Mouse (Mus musculus): ENCODE measurements at regions not wholly inside any gene's neighbourhood (a gene's known extent, or its start where the extent isn't known, plus 50 kb on each side); places are given as distances from the start of the nearest gene placed in this dataset.

DNA sequence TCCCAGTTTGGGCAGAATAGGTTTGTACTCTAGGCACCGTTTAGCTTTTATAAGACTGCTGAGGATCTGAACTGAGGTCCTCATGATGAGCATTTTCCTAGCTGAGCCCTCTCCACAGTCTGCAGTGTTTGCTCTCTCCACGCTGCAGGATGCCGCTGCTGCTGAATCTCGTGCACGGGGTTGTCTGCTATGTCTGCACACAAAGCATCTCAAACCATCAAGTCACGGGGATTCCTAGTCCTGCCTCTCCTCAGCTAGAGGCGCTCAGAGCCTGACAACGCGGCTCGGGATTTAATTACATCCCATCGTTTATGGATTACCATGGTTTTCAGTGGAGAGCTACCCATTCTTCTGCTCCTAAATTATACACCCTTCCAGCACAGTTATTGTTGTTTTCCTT is 175.6 kb downstream of the Rnf144b start:
- DNase-seq (ENCODE audit: extremely low spot score in 1 of 2, low spot score in 1 of 2): no peak

GRCm38 (mm10) chr13:47300486-47300885 is 178.0 kb downstream of the Rnf144b start:
- no peak for DNase-seq (ENCODE audit: extremely low spot score in 1 of 2, low spot score in 1 of 2)

GRCm38 (mm10) chr13:47301070-47301469 is 178.6 kb downstream of the Rnf144b start:
- no peak for DNase-seq (ENCODE audit: extremely low spot score in 1 of 2, low spot score in 1 of 2)

DNA sequence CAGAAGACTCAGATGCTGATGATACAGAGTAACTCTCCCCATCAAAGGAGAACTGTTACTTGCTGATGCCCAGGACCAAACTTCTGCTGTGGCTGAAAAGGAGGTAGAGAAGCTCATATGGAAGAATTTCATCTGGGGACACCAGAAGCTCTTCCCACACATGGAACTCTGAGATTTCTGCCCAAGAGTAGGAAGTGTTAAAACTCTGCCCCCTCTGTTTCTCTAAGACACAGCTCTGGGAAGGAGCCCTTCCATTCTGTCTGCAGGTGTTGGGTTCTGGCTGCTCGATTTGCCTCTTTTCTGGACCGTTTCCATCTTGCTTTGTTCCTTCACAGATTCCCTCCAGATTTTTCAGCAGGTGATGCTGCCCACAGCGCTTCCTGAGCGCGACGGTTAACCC is 187.0 kb downstream of the Rnf144b start:
- DNase-seq (ENCODE audit: extremely low spot score in 1 of 2, low spot score in 1 of 2): no peak

GRCm38 (mm10) chr13:47310751-47311202 is 188.3 kb downstream of the Rnf144b start:
- no peak for DNase-seq (ENCODE audit: extremely low spot score in 1 of 2, low spot score in 1 of 2)

DNA sequence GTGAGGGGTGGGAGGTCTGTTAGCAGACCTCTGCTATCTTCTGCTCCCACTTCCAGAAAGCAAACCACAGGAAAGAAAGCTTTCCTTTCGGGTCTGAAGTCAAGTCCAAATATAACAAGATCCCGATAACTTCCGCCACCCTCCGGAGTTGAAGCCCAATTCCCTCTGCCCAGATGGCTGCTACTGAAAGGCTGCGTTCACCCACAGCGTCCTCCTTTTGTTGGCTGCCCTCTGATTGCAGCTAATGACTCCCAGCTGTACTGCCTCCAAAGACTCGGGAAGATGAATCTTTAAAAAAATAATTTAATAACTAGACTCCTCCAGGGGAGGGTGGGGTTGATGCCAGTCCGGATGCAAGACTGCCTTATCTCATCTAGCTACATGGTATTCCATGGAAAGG is 197.1 kb downstream of the Rnf144b start:
- DNase-seq (ENCODE audit: extremely low spot score in 1 of 2, low spot score in 1 of 2): no peak

- no peak for DNase-seq (ENCODE audit: extremely low spot score in 1 of 2, low spot score in 1 of 2)
Measured at GRCm38 (mm10) chr13:47321876-47322275, 199.4 kb downstream of the Rnf144b start.

DNA sequence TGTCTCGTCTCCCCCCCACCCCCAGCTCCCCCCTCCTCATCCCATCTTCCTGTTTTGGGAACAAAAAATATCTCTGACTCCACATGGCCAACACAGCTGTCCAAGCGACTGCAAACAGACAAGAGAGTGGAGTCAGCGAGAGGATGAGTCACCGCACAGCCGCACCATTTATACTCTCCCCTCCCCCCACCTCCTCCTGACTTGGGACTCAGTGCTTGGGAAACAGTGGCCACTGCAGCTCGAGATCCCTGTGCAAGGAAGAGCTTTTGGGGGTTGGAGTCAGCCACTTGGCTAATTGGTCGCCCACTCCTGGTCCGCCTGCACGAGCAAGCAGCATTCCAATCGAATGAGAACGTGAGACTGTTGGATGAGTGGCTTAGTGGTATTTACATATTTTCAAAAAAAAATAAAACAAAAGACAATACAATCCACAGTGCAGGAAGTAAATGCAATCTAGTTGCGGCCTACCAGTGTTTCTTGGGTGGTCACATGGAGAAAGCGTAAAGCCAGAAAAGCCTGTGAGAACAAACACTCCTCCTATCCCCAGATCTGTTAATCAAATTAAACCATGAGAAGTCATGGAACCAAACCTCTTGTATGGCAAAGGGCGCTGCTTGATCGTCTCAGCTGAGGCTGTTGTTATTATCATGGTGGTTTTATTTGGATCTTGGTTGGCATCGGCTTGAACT is 213.7 kb downstream of the Rnf144b start:
- DNase-seq (ENCODE audit: extremely low spot score in 1 of 2, low spot score in 1 of 2): peak in 1 of 2 experiments; percentile 11

- no peak for DNase-seq (ENCODE audit: extremely low spot score in 1 of 2, low spot score in 1 of 2)
Measured at GRCm38 (mm10) chr13:47336865-47337441, 214.5 kb downstream of the Rnf144b start.

- no peak for DNase-seq (ENCODE audit: extremely low spot score in 1 of 2, low spot score in 1 of 2)
Measured at GRCm38 (mm10) chr13:47339411-47339810, 217.0 kb downstream of the Rnf144b start.

DNA sequence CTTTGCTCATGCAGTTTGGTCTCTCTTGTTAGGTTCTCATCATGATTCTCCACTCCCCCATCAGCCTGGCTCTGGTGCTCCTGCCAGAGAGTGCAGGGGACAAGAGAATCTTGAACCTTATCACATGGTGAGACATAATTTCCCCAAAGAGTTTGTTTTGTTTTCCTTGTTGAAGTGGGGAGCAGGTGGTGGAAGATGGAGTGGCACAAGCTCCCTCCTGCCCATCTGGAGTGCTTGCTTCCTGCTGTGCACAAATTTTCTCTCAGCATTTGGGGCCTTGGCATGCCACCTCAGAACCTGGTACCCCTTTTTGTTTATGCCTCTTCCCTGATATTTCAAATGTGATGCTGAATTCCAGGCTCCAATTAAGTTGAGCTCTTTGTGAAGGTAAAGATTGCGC is 219.9 kb downstream of the Rnf144b start:
- no peak for DNase-seq (ENCODE audit: extremely low spot score in 1 of 2, low spot score in 1 of 2)

GRCm38 (mm10) chr13:47345576-47345975 is 223.1 kb downstream of the Rnf144b start:
- DNase-seq (ENCODE audit: extremely low spot score in 1 of 2, low spot score in 1 of 2): no peak

GRCm38 (mm10) chr13:47347835-47348234 is 225.4 kb downstream of the Rnf144b start:
- DNase-seq (ENCODE audit: extremely low spot score in 1 of 2, low spot score in 1 of 2): no peak

- peak; percentile 70 to 95 for DNase-seq (ENCODE audit: extremely low spot score in 1 of 2, low spot score in 1 of 2)
Measured at GRCm38 (mm10) chr13:47348517-47349145, 226.2 kb downstream of the Rnf144b start.

DNA sequence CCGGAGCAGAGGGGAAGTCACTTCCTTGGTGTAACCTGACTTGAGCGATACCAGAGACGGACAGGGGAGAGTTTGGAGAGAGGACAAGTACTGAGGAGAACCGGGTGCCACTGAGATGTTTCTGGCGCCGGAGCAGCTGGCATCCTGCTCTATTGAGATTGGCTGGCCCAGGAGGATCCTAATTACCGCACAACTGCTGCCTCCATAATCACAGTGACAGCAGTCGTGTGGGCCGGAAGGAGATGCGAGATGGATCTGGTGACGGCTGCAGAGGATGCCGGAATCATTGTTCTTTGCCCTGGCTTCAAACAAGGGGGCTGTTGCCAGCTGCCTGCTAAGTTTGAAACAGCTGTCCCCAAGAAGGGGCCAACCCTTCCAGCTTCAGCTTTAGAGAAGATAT is 232.0 kb downstream of the Rnf144b start:
- DNase-seq (ENCODE audit: extremely low spot score in 1 of 2, low spot score in 1 of 2): no peak

DNA sequence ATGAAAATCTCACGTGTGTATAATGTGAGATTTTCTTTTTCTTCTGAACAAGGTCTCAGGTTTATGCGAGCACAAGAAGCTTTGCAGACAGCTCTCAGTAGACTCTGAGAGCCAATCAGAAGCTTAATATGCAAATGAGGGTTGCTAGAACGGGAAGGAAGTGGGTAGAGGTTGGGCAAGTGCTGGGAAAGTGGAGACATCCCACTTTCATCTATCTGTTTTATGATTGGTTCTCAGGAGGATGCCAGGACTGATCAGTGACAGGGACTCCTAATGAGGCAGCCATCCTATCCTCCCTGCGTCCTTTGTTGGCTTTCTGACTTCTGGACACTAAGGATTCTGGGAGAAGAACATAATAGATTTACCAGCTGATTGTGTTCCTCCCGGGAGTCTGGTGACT is 232.7 kb downstream of the Rnf144b start:
- no peak for DNase-seq (ENCODE audit: extremely low spot score in 1 of 2, low spot score in 1 of 2)

- no peak for DNase-seq (ENCODE audit: extremely low spot score in 1 of 2, low spot score in 1 of 2)
Measured at GRCm38 (mm10) chr13:47358986-47359385, 236.5 kb downstream of the Rnf144b start.

DNA sequence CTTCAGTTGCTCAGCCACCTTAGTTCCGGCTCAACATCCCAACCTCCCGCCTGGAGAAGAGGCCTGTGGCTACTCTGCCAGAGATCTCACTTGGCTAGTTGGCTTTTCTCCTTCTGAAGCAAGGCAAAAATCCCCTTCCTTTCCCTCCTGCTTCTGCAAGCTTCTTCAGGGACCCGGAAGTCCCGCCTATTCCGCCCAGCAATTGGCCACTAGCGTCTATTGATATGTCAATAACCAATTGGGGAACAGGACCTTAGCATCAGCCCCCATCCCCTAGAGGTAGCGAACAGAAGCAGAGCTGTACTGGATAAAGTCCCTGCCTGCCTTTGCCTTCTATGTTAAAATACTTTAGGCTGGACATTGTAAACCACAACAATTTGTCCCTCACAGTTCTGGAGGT is 243.3 kb downstream of the Rnf144b start:
- no peak for DNase-seq (ENCODE audit: extremely low spot score in 1 of 2, low spot score in 1 of 2)

GRCm38 (mm10) chr13:47368041-47368823 is 245.8 kb downstream of the Rnf144b start:
- DNase-seq (ENCODE audit: extremely low spot score in 1 of 2, low spot score in 1 of 2): no peak

- DNase-seq (ENCODE audit: extremely low spot score in 1 of 2, low spot score in 1 of 2): no peak
Measured at GRCm38 (mm10) chr13:47374583-47374982, 252.1 kb downstream of the Rnf144b start.

DNA sequence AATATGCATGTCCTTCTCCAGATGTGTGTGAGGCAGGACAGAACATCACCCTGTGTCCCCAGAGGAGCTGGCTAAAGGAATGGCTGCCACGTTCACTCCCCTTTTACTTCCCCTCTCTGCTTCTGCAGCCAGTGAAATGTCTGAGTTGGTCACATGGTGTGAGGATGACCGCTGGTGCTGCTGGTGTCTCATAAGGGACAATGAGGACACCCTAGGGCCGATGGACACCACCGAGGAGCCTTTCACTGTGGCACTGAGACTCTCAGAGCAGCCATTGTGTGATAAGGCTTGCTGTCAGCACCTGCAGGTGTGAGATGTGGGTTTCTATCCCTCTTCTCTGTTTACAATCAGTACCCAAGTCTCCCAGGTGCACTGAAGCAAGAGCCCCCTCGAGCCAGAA is 268.6 kb downstream of the Rnf144b start:
- DNase-seq (ENCODE audit: extremely low spot score in 1 of 2, low spot score in 1 of 2): no peak
